In the genomic region with DNA sequence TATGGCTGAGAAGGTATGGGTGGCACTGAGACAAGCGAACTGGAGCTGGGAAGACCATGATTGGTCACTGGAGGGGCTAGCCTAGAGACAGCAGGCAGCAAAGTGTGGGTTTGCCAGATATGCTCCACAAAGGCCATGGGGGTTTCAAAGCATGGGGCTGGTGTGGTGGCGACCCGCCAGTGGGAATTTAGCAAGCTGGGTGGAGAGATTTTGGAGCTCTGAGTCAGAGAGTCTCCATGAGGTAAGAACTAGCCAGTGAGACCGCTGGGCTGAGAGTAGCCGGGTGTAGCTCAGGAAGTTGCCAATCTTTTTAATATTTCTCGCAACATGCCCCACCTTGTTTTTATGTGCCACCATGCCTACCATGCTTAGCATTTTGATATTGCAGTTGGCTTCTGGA, we compare ENCODE assay signal across 27 mouse cellular contexts. TPM values are rescaled to one million over a fixed set of nuclear protein-coding genes. Genes with fewer than 3 reads are reported as not detected.
DNase-seq lines count a peak whose midpoint lies in the region; ATAC-seq and TF ChIP-seq lines count a peak whose summit lies in the region.
"Had no signal": no experiment of that assay in that cellular context is flagged by ENCODE, and none has a peak within 500 bp of the region (broad histone marks: within the 10 kb centered on the region; RNA-seq: fewer than 3 reads in every experiment).

No protein-coding gene starts in this region.

- no peaks in the 10 kb centered on the region for H3K27me3 ChIP-seq in midbrain, embryonic 11.5 days (ENCODE audit: control insufficient read depth, insufficient read depth, low read length)
- no peaks in the 10 kb centered on the region for H3K27me3 ChIP-seq in midbrain, embryonic 14.5 days (ENCODE audit: control insufficient read depth, insufficient read depth, low read length)
- H3K27me3 ChIP-seq: CH12.LX; embryonic facial prominence, embryonic 12.5 days; Patski had no signal

- ATAC-seq in midbrain, embryonic 11.5 days (ENCODE audit: low FRiP score), result no peak
- ATAC-seq in midbrain, embryonic 14.5 days (ENCODE audit: low FRiP score, low TSS enrichment), result no peak
- ATAC-seq: activated CD4-positive, CD25-positive, alpha-beta regulatory T cell, adult 4 months; CD4-positive, CD25-positive, alpha-beta regulatory T cell, adult 4 months; forebrain, embryonic 14.5 days; forebrain, embryonic 16.5 days; Patski had no signal

- TF ChIP-seq CTCF in gastrocnemius, adult 2 months (IDR thresholded peaks at IDR 0.05), result no peak

- peak; percentile 31 for DNase-seq in gastrocnemius, adult 2 months
- no peak for DNase-seq in gastrocnemius, postnatal 4 days (ENCODE audit: low spot score in 2 of 2)
- peak; percentile 4 for DNase-seq in midbrain, embryonic 11.5 days (ENCODE audit: low spot score, missing footprints)
- no peak for DNase-seq in midbrain, embryonic 14.5 days
- DNase-seq in NIH3T3 (ENCODE audit: low read depth), result peak; percentile 43
- no peak for DNase-seq in layer of hippocampus, postnatal 14 days (ENCODE audit: low spot score in 2 of 2)
- DNase-seq in right cerebral cortex, postnatal 4 days, result no peak
- DNase-seq: adrenal gland, adult 8-10 months; adrenal gland, postnatal 14 days; adrenal gland, postnatal 36 days; B cell, adult 2 months; cerebellum, adult 11-12 months; cerebellum, adult 2 months; cerebellum, adult 9-10 months; cerebellum, postnatal 10 days; cerebellum, postnatal 25 days had no signal

- intact Hi-C loops in gastrocnemius, adult 2 months (cut with DNase I), result no loop called here

- H3K27ac ChIP-seq in gastrocnemius, adult 2 months, result no peak overlapping the region
- no peak overlapping the region for H3K27ac ChIP-seq in midbrain, embryonic 11.5 days (ENCODE audit: low read depth, low read length)
- no peak overlapping the region for H3K27ac ChIP-seq in midbrain, embryonic 14.5 days (replicated peaks; ENCODE audit: low read depth, low read length)
- H3K27ac ChIP-seq: embryonic facial prominence, embryonic 10.5 days; embryonic facial prominence, embryonic 12.5 days; forebrain, embryonic 10.5 days; forebrain, embryonic 12.5 days had no signal

- 95% methylated on average over 6 of the region's 6 CpGs for WGBS in midbrain, embryonic 11.5 days
- WGBS in midbrain, embryonic 14.5 days, result 97% methylated on average over 6 of the region's 6 CpGs

- H3K9ac ChIP-seq in midbrain, embryonic 11.5 days (ENCODE audit: low read length), result no peak overlapping the region
- H3K9ac ChIP-seq in midbrain, embryonic 14.5 days (replicated peaks; ENCODE audit: low read length), result no peak overlapping the region
- H3K9ac ChIP-seq: embryonic facial prominence, embryonic 12.5 days; forebrain, embryonic 12.5 days had no signal

- no peak overlapping the region for H3K4me3 ChIP-seq in gastrocnemius, adult 2 months
- H3K4me3 ChIP-seq in midbrain, embryonic 11.5 days (ENCODE audit: low read depth, low read length), result no peak overlapping the region
- H3K4me3 ChIP-seq in midbrain, embryonic 14.5 days (replicated peaks; ENCODE audit: low read depth, low read length), result no peak overlapping the region
- H3K4me3 ChIP-seq: embryonic facial prominence, embryonic 10.5 days; embryonic facial prominence, embryonic 12.5 days; forebrain, embryonic 10.5 days; forebrain, embryonic 12.5 days had no signal

- peaks cover 3% of the 10 kb centered on the region; the same call in 1 of the 2 replicates for H3K4me1 ChIP-seq in midbrain, embryonic 11.5 days (ENCODE audit: control insufficient read depth, insufficient read depth, low read length)
- H3K4me1 ChIP-seq in midbrain, embryonic 14.5 days (ENCODE audit: control insufficient read depth, insufficient read depth, low read length), result no peaks in the 10 kb centered on the region

- no peak overlapping the region for H3K4me2 ChIP-seq in midbrain, embryonic 11.5 days
- H3K4me2 ChIP-seq in midbrain, embryonic 14.5 days (ENCODE audit: low read length), result no peak overlapping the region
- H3K4me2 ChIP-seq: embryonic facial prominence, embryonic 12.5 days; forebrain, embryonic 12.5 days had no signal

- H3K36me3 ChIP-seq in midbrain, embryonic 11.5 days (ENCODE audit: control insufficient read depth, insufficient read depth, low read length), result no peaks in the 10 kb centered on the region
- H3K36me3 ChIP-seq in midbrain, embryonic 14.5 days (ENCODE audit: control insufficient read depth, insufficient read depth, low read length), result no peaks in the 10 kb centered on the region
- H3K36me3 ChIP-seq: embryonic facial prominence, embryonic 12.5 days; forebrain, embryonic 10.5 days; forebrain, embryonic 12.5 days had no signal

- H3K9me3 ChIP-seq in midbrain, embryonic 11.5 days (ENCODE audit: control insufficient read depth, low read length), result no peaks in the 10 kb centered on the region
- H3K9me3 ChIP-seq in midbrain, embryonic 14.5 days (ENCODE audit: control insufficient read depth, low read length), result no peaks in the 10 kb centered on the region
- H3K9me3 ChIP-seq: embryonic facial prominence, embryonic 10.5 days; embryonic facial prominence, embryonic 12.5 days; forebrain, embryonic 10.5 days; forebrain, embryonic 12.5 days; G1E had no signal

RNA-seq across cellular contexts. Expression of a gene that starts 4.6 kb away (rescaled TPM):
- total RNA-seq in gastrocnemius, adult 2 months (2021), result 10 to 100 TPM in 1 of 2 experiments, 1 to 10 TPM in 1; 9.6 to 11.0 TPM
- 1 to 10 TPM; 5.5 to 5.8 TPM for total RNA-seq in gastrocnemius, postnatal 4 days (2021)
- polyA plus RNA-seq in midbrain, embryonic 11.5 days (2014; fragmentation: Nextera tagmentation; extraction: Ambion mirVana), result 12.9 and 14.4 TPM in 2 replicates
- polyA plus RNA-seq in midbrain, embryonic 14.5 days (2014; fragmentation: Nextera tagmentation; extraction: Ambion mirVana), result 9.9 and 12.9 TPM in 2 replicates
- total RNA-seq in layer of hippocampus, postnatal 14 days (2021), result 10 to 100 TPM; 33.3 to 42.4 TPM

RNA-seq across cellular contexts. Expression of a gene that starts 15.7 kb away (rescaled TPM):
- total RNA-seq in gastrocnemius, adult 2 months (2021), result 1 to 10 TPM; 7.6 to 9.1 TPM
- 1 to 10 TPM; 9.2 to 9.3 TPM for total RNA-seq in gastrocnemius, postnatal 4 days (2021)
- 1.9 and 2.1 TPM in 2 replicates for polyA plus RNA-seq in midbrain, embryonic 11.5 days (2014; fragmentation: Nextera tagmentation; extraction: Ambion mirVana)
- polyA plus RNA-seq in midbrain, embryonic 14.5 days (2014; fragmentation: Nextera tagmentation; extraction: Ambion mirVana), result 1.3 and 2.2 TPM in 2 replicates
- total RNA-seq in layer of hippocampus, postnatal 14 days (2021), result 1 to 10 TPM; 4.3 to 5.6 TPM

RNA-seq across cellular contexts. Expression of a gene that starts 49.7 kb away (rescaled TPM):
- total RNA-seq in gastrocnemius, adult 2 months (2021), result 10 to 100 TPM; 60.2 to 61.6 TPM
- 10 to 100 TPM; 87.6 to 90.8 TPM for total RNA-seq in gastrocnemius, postnatal 4 days (2021)
- 225 and 241 TPM in 2 replicates for polyA plus RNA-seq in midbrain, embryonic 11.5 days (2014; fragmentation: Nextera tagmentation; extraction: Ambion mirVana)
- polyA plus RNA-seq in midbrain, embryonic 14.5 days (2014; fragmentation: Nextera tagmentation; extraction: Ambion mirVana), result 175 and 221 TPM in 2 replicates
- total RNA-seq in layer of hippocampus, postnatal 14 days (2021), result 100 to 1,000 TPM; 148 to 151 TPM

Comparison
In these comparisons a context has a peak if more than half of its experiments do, and no peak if none do; other contexts are left out.
1. DNase-seq: peak in gastrocnemius, adult 2 months (single experiment), midbrain, embryonic 11.5 days (single experiment) and NIH3T3 (single experiment); none in gastrocnemius, postnatal 4 days (0 of 2), midbrain, embryonic 14.5 days (single experiment), layer of hippocampus, postnatal 14 days (0 of 2) and right cerebral cortex, postnatal 4 days (single experiment).